Mouse (Mus musculus) hindbrain, postnatal 0 days (tissue): ENCODE measurements around the gene Tenm2. TPM values are rescaled to one million over a fixed set of nuclear protein-coding genes. Genes with fewer than 3 reads are reported as not detected.
A peak's percentile ranks its signal among the peaks of the same experiment; 100 is the strongest.

Experiments used
- ATAC-seq: fragments of 200-750 bp; cut with Nextera tagmentation; 2 replicates; pipeline ENCODE4 v1.8.0; 2017; ENCODE audit warnings: mild to moderate bottlenecking, moderate TSS enrichment, moderate library complexity
- DNase-seq: peaks from one replicate; pipeline ENCODE4 v3.0.0-alpha.2; 2015; ENCODE audit warnings: low spot score
- H3K27ac ChIP-seq: fragments of 300-500 bp; sonication (generic); 2 replicates; pipeline ENCODE4 v1.5.1; 2014; ENCODE audit warnings: mild to moderate bottlenecking
- H3K27me3 ChIP-seq: fragments of 300-500 bp; sonication (generic); 2 replicates; pipeline ENCODE4 v1.6.1; 2014; ENCODE audit warnings: low read length, mixed read lengths; ENCODE audit not compliant: insufficient read depth
- H3K36me3 ChIP-seq: fragments of 300-500 bp; sonication (generic); 2 replicates; pipeline ENCODE4 v1.6.1; 2014; ENCODE audit warnings: low read length, mixed read lengths; ENCODE audit not compliant: insufficient read depth
- H3K4me1 ChIP-seq: fragments of 300-500 bp; sonication (generic); 2 replicates; pipeline ENCODE4 v1.6.1; 2014; ENCODE audit warnings: antibody characterized with exemption, low read length, mixed read lengths; ENCODE audit not compliant: insufficient read depth
- H3K4me2 ChIP-seq: fragments of 300-500 bp; sonication (generic); 2 replicates; pipeline ENCODE4 v1.6.1; 2014; ENCODE audit warnings: low read depth, mild to moderate bottlenecking, low read length, moderate library complexity, mixed read lengths
- H3K4me3 ChIP-seq: fragments of 300-500 bp; sonication (generic); 2 replicates; pipeline ENCODE4 v1.5.1; 2014; ENCODE audit warnings: low read length
- H3K9ac ChIP-seq: fragments of 300-500 bp; sonication (generic); replicated peaks from 2 replicates; pipeline ENCODE4 v1.6.1; 2014; ENCODE audit warnings: mild to moderate bottlenecking, low read length, moderate library complexity, mixed read lengths
- H3K9me3 ChIP-seq: fragments of 300-500 bp; sonication (generic); 2 replicates; pipeline ENCODE4 v1.6.1; 2016; ENCODE audit warnings: low read length, mixed read lengths
- CTCF ChIP-seq: IDR thresholded peaks from 2 replicates; pipeline ENCODE4 v1.5.1; 2016; ENCODE audit warnings: antibody characterized with exemption, control low read depth, low read depth
- WGBS: fragments of 180-500 bp; shearing (Covaris S2); extraction: QIAGEN DNeasy Blood & Tissue Kit; methylation state at CpG from one replicate; pipeline ENCODE4 v1.1.7; 2014; 5-methylcytosine and 5-hydroxymethylcytosine counted together
- polyA plus RNA-seq: library from polyadenylated mRNA; unstranded; fragments of >200 nt; fragmentation: Nextera tagmentation; extraction: Ambion mirVana; gene quantifications from 2 replicates; pipeline ENCODE4 v1.2.1, GENCODE M21; 2015
- total RNA-seq: library from RNA; depleted of rRNA; stranded (reverse); fragments of >200 nt; gene quantifications from 2 replicates; pipeline ENCODE4 v1.2.3, GENCODE M21; 2014

Tenm2 gene
- total and polyA plus RNA-seq, 2 experiments from 2014 or later, result 30.1 to 78.0 TPM

DNA sequence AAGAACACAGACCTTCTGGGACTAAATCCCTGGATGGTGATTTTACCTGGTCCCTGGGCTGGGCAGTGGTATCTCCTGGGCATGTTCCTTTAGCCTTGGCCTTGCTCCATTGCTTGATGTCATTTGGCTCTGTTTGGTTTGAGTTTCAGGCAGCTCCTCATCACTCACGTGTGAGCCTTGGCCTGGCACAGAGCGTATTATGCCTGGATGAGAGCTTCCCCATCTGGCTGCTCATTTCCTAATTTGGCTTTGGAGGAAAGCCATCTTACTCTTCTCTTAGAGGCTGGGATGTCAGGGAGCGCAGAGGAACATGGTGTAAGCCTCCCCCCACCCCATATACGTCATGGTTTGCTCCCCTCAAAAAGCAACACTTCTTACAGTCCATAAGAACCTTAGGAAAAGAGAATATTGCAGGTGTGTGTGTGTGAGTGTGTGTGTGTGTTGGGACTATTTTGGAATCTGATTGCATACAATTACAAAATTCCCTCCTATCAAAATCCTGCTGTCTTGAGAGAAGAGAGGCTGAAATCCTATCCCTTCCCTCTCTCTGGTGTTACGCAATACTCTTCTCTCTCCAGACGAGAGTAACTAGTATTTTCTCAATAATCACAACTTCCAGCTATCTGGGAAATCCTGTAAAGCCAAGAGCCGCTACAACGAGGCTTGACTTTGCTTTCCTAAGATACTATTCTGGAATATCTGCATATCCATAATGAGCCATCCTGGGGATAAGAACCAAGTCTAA lies 1162.5 kb downstream of the Tenm2 start:
- 49% methylated on average over 8 of the region's 8 CpGs for WGBS
- Histone ChIP-seq H3K27me3 (no peaks in the 10 kb centered on the region), H3K9me3 (no peaks in the 10 kb centered on the region), H3K27ac (peak overlapping the region; percentile 41; the same call in 1 of the 2 replicates), H3K9ac (no peak overlapping the region), H3K4me1 (peaks cover 22% of the 10 kb centered on the region), H3K4me3 (no peak overlapping the region), H3K4me2 (no peak overlapping the region), H3K36me3 (peaks cover 4% of the 10 kb centered on the region; the same call in 1 of the 2 replicates)
- ATAC-seq, result peak; percentile 89
- no peak for TF ChIP-seq CTCF
- peak; percentile 87 for DNase-seq

DNA sequence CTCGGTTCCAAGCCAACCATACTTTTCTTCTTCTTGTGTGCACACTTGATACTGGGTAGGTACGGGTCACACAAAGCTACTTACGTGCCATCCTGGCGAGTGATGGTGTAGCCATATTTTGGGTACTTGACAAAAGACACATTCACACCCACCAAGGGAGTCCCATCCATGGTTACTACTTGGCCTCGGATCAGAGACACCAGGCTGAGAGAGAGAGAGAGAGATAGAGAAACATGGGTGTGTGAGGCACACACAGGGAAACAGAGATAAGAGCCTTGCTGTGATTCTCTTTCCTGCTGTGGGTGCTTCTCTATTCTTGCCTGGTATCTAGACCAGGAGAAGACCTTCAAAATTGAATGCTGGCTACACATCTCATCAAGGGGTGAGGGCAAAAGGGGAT lies 1163.1 kb downstream of the Tenm2 start:
- WGBS, result 59% methylated on average over 5 of the region's 5 CpGs
- no peak for DNase-seq

GRCm38 (mm10) chr11:36072038-36072437 lies 1163.7 kb downstream of the Tenm2 start:
- WGBS, result 36% methylated on average over 9 of the region's 9 CpGs
- DNase-seq (no peak), ATAC-seq (no peak)
- Histone ChIP-seq H3K9ac (no peak overlapping the region), H3K9me3 (no peaks in the 10 kb centered on the region), H3K4me2 (no peak overlapping the region; the same call in 1 of the 2 replicates), H3K4me3 (no peak overlapping the region), H3K27ac (peak overlapping the region; percentile 41; the same call in 1 of the 2 replicates), H3K27me3 (no peaks in the 10 kb centered on the region), H3K4me1 (peaks cover 21% of the 10 kb centered on the region), H3K36me3 (peaks cover 4% of the 10 kb centered on the region; the same call in 1 of the 2 replicates)
- TF ChIP-seq CTCF, result no peak

More for the DNA sequence above, 1163.1 kb downstream of the Tenm2 start:
- H3K9ac ChIP-seq, result no peak overlapping the region
- H3K27ac ChIP-seq, result peak overlapping the region; percentile 41; the same call in 1 of the 2 replicates
- H3K4me1 ChIP-seq, result peaks cover 21% of the 10 kb centered on the region
- H3K27me3 ChIP-seq, result no peaks in the 10 kb centered on the region
- ATAC-seq, result 0 out of 2 replicates have a peak, but pooled peaks have one; percentile 17
- TF ChIP-seq CTCF, result no peak
- no peak overlapping the region for H3K4me2 ChIP-seq
- peaks cover 4% of the 10 kb centered on the region; the same call in 1 of the 2 replicates for H3K36me3 ChIP-seq
- no peaks in the 10 kb centered on the region for H3K9me3 ChIP-seq
- no peak overlapping the region for H3K4me3 ChIP-seq

GRCm38 (mm10) chr11:36059325-36059843 lies 1176.4 kb downstream of the Tenm2 start:
- TF ChIP-seq CTCF, result no peak
- H3K9ac ChIP-seq, result no peak overlapping the region
- H3K9me3 ChIP-seq, result no peaks in the 10 kb centered on the region
- DNase-seq (no peak), ATAC-seq (no peak)
- WGBS, result no CpG with 5 or more reads among the region's 1 CpGs
- H3K27me3 ChIP-seq, result no peaks in the 10 kb centered on the region
- H3K4me3 ChIP-seq, result no peak overlapping the region
- no peaks in the 10 kb centered on the region for H3K4me1 ChIP-seq
- H3K27ac ChIP-seq, result no peak overlapping the region
- H3K4me2 ChIP-seq, result no peak overlapping the region
- H3K36me3 ChIP-seq, result no peaks in the 10 kb centered on the region

DNA sequence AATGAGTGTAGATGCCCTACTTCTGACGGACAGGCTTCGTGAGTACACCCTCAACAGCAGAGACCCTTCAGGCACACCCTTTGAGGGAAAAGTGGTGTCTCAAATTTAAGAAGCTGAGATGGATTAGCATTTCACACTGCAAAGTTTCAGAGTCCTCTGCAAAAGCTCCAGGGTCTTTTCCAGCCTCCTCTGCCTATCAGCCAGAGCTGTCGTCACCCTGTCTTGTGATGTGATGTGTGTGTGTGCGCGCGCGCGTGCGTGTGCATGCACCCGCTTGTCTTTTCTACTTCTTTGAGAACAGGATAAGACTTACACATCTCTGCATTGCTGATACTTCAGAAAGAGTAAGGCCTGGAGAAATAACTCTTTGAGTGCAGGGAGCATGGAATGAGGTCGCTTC lies 1179.2 kb downstream of the Tenm2 start:
- Histone ChIP-seq H3K9me3 (no peaks in the 10 kb centered on the region), H3K9ac (no peak overlapping the region), H3K4me2 (no peak overlapping the region), H3K4me3 (no peak overlapping the region), H3K36me3 (no peaks in the 10 kb centered on the region), H3K27me3 (no peaks in the 10 kb centered on the region), H3K27ac (no peak overlapping the region), H3K4me1 (no peaks in the 10 kb centered on the region)
- TF ChIP-seq CTCF, result no peak
- 90% methylated on average over 11 of the region's 11 CpGs for WGBS
- DNase-seq, result no peak
- ATAC-seq, result no peak

DNA sequence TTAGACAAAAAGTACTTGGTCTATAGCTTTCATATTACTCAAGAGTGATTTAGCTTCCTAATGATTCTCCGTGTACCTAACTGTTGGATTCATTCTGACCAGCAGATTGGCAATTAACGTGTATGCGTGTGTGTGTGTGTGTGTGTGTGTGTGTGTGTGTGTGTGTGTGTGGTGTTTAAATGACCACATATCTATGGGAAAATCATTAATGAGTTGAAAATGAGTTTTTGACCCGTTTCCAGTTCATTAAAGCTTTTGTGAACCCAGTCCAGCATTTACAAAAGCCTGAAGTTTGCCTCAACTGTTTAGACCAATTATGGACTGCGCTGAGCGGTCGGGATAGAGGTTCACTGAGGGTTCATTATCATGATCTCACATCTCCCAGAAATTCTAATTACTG lies 1181.4 kb downstream of the Tenm2 start:
- Histone ChIP-seq H3K27ac (no peak overlapping the region), H3K27me3 (no peaks in the 10 kb centered on the region), H3K36me3 (no peaks in the 10 kb centered on the region), H3K4me3 (no peak overlapping the region), H3K4me1 (no peaks in the 10 kb centered on the region), H3K9me3 (no peaks in the 10 kb centered on the region), H3K9ac (no peak overlapping the region), H3K4me2 (no peak overlapping the region)
- TF ChIP-seq CTCF, result no peak
- ATAC-seq, result no peak
- no peak for DNase-seq
- 58% methylated on average over 7 of the region's 7 CpGs for WGBS

DNA sequence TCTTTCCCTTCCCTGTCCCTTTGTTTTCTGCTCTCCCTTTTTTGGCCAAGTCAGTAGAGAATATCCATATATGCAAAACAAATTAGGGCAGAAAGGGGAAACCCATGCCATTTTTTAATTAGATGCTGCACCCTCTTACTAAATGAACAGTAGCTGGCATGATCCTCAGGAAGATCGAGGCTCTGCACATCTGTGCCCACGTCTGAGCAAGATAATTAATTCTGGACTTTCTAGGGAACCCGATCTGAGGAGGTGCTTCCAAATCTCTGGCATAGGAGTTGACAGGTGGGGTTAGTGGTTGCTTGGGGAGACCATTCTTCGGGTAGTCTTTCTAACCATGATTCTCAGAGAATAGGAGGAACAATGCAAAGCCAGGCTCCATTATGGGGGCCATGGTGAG lies 1182.3 kb downstream of the Tenm2 start:
- no peaks in the 10 kb centered on the region for H3K9me3 ChIP-seq
- H3K4me1 ChIP-seq, result no peaks in the 10 kb centered on the region
- ATAC-seq (no peak), DNase-seq (no peak)
- no peak overlapping the region for H3K4me2 ChIP-seq
- no peak overlapping the region for H3K27ac ChIP-seq
- no peaks in the 10 kb centered on the region for H3K27me3 ChIP-seq
- no peak for TF ChIP-seq CTCF
- no peaks in the 10 kb centered on the region for H3K36me3 ChIP-seq
- WGBS, result 30% methylated on average over 4 of the region's 4 CpGs
- H3K9ac ChIP-seq, result no peak overlapping the region
- H3K4me3 ChIP-seq, result no peak overlapping the region
